Mouse (Mus musculus) midbrain, embryonic 14.5 days (tissue): Measurements from ENCODE around the gene Ppip5k2. TPM values are rescaled to one million over a fixed set of nuclear protein-coding genes. Genes with fewer than 3 reads are reported as not detected.

Source experiments
- ATAC-seq: fragments of 200-750 bp; cut with Nextera tagmentation; 2 replicates; pipeline ENCODE4 v1.8.0; 2017; ENCODE audit warnings: moderate number of reproducible peaks, moderate library complexity; ENCODE audit not compliant: low FRiP score, low TSS enrichment
- DNase-seq: peaks from one replicate; pipeline ENCODE4 v3.0.0-alpha.2; 2015
- H3K27ac ChIP-seq: fragments of 300-500 bp; sonication (generic); replicated peaks from 2 replicates; pipeline ENCODE4 v1.5.1; 2014; ENCODE audit warnings: mild to moderate bottlenecking, low read depth, low read length, moderate library complexity
- H3K27me3 ChIP-seq: fragments of 300-500 bp; sonication (generic); 2 replicates; pipeline ENCODE4 v1.6.1; 2014; ENCODE audit warnings: low read length, control low read depth, mixed read lengths; ENCODE audit not compliant: control insufficient read depth, insufficient read depth
- H3K36me3 ChIP-seq: fragments of 300-500 bp; sonication (generic); 2 replicates; pipeline ENCODE4 v1.6.1; 2014; ENCODE audit warnings: low read length, control low read depth; ENCODE audit not compliant: control insufficient read depth, insufficient read depth
- H3K4me1 ChIP-seq: fragments of 300-500 bp; sonication (generic); 2 replicates; pipeline ENCODE4 v1.6.1; 2014; ENCODE audit warnings: mild to moderate bottlenecking, antibody characterized with exemption, low read length, control low read depth; ENCODE audit not compliant: control insufficient read depth, insufficient read depth
- H3K4me2 ChIP-seq: fragments of 300-500 bp; sonication (generic); 2 replicates; pipeline ENCODE4 v1.6.1; 2014; ENCODE audit warnings: mild to moderate bottlenecking, low read length, moderate library complexity
- H3K4me3 ChIP-seq: fragments of 300-500 bp; sonication (generic); replicated peaks from 2 replicates; pipeline ENCODE4 v1.5.1; 2014; ENCODE audit warnings: low read depth, low read length
- H3K9ac ChIP-seq: fragments of 300-500 bp; sonication (generic); replicated peaks from 2 replicates; pipeline ENCODE4 v1.6.1; 2014; ENCODE audit warnings: mild to moderate bottlenecking, low read length, moderate library complexity
- H3K9me3 ChIP-seq: fragments of 300-500 bp; sonication (generic); 2 replicates; pipeline ENCODE4 v1.6.1; 2016; ENCODE audit warnings: low read length, control low read depth, mixed read lengths; ENCODE audit not compliant: control insufficient read depth
- WGBS: fragments of 180-500 bp; shearing (Covaris S2); extraction: QIAGEN DNeasy Blood & Tissue Kit; methylation state at CpG from one replicate; pipeline ENCODE4 v1.1.7; 2014; 5-methylcytosine and 5-hydroxymethylcytosine counted together
- polyA plus RNA-seq: library from polyadenylated mRNA; unstranded; fragments of >200 nt; fragmentation: Nextera tagmentation; extraction: Ambion mirVana; gene quantifications from 2 replicates; pipeline ENCODE4 v1.2.1, GENCODE M21; 2014

Gene Ppip5k2
- polyA plus RNA-seq, 1 experiment from 2014 or later: 83.0 TPM

DNA sequence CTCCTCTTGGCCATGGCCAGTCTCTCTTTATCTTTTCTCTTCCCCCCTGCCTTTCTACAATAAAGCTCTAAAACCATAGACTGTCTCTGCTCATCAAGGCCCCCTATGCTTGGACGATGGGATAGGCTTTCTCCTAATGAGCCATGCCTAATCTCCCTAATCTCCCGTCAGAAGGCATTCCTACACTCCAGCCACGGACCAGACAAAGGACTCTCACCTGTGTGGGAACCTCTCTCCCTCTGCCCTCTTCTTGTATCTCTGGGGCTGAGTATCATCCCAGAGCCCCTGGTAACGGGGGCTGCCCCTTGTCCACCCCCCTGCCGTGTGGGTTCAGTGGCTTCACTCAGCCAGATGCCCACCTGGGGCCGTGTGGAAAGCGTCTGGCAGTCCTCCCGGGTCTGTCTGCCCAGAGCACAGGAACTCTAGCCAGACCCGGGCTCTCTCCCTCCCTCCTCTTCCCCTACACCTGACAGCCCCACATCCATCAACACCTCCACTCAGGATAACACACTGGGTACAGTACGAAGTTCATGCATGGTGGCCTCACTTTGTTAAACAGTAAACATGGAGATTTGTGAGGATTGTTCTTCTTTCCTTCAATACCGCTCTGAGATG, 71.1 kb downstream of the Ppip5k2 start:
- WGBS: 14% methylated on average over 11 of the region's 11 CpGs
- Histone ChIP-seq H3K4me2 (no peak overlapping the region), H3K27ac (no peak overlapping the region), H3K27me3 (no peaks in the 10 kb centered on the region), H3K4me1 (no peaks in the 10 kb centered on the region), H3K36me3 (no peaks in the 10 kb centered on the region), H3K4me3 (no peak overlapping the region), H3K9me3 (no peaks in the 10 kb centered on the region), H3K9ac (no peak overlapping the region)
- no peak for DNase-seq
- ATAC-seq: peak; percentile 53; the same call in 1 of the 2 replicates

DNA sequence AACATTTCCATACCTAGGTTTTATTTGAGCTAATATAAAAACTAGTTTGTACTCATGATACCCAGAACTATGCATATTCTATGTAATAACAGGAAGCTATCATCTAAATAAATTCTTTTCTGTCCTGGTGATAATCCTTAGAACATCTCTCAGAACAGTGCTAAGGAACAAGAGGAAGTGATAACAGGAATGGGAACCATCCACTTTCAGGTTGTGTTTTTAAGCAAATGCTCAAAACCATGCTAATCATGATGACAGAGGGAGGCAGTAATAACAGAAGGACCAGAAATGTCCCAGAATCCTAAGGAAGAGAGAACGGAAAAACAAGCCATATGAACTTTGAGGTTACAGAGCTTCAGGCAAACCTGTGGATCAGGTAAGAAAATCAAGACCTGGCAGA, 72.9 kb downstream of the Ppip5k2 start:
- ATAC-seq: no peak
- no peaks in the 10 kb centered on the region for H3K27me3 ChIP-seq
- no peak overlapping the region for H3K4me3 ChIP-seq
- H3K4me1 ChIP-seq: no peaks in the 10 kb centered on the region
- H3K9ac ChIP-seq: no peak overlapping the region
- DNase-seq: no peak
- 86% methylated on average over 1 of the region's 1 CpGs for WGBS
- H3K4me2 ChIP-seq: no peak overlapping the region
- H3K9me3 ChIP-seq: no peaks in the 10 kb centered on the region
- no peak overlapping the region for H3K27ac ChIP-seq
- H3K36me3 ChIP-seq: no peaks in the 10 kb centered on the region

DNA sequence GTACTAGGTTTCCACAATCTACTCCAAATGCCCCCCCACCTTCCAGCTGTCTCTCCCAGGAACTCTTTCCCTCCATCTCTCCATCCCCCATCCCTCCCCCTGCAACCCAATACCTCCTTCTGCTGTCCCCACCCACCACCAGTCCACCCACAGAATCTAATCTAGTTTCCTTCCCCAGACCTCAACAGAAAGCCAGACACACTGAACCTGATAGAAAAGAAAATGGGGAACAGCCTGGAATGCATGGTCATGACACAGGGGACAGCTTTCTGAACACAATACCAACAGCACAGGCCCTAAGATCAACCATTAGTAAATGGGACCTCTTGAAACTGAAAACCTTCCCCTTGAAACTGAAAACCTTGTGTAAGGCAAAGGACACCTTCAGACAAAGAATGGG, 76.4 kb downstream of the Ppip5k2 start:
- H3K27ac ChIP-seq: no peak overlapping the region
- no peak for ATAC-seq
- no peak overlapping the region for H3K4me3 ChIP-seq
- no peak for DNase-seq
- no peak overlapping the region for H3K4me2 ChIP-seq
- no peaks in the 10 kb centered on the region for H3K9me3 ChIP-seq
- H3K4me1 ChIP-seq: no peaks in the 10 kb centered on the region
- H3K27me3 ChIP-seq: no peaks in the 10 kb centered on the region
- no peak overlapping the region for H3K9ac ChIP-seq
- H3K36me3 ChIP-seq: no peaks in the 10 kb centered on the region

DNA sequence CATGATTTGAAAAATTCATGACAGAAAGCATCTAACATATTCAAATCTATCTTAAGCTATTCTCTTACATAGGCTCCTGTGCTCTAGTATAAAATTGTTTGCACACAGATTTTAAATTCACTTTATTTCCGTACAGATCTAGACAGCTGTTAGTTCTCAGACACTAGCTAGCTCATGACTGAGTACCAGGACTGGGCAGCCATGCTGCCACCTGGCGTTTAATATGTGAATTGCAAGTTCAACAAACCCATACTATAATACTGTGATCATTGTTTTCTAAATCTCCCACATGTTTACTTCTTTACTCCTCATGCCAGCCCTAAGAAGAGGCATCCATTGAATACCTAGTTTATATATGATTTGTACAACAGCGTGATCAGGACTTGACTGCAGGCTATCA, 81.5 kb downstream of the Ppip5k2 start:
- peak; percentile 71 for DNase-seq
- no peak overlapping the region for H3K4me3 ChIP-seq
- H3K9ac ChIP-seq: no peak overlapping the region
- no peaks in the 10 kb centered on the region for H3K9me3 ChIP-seq
- no peak for ATAC-seq
- H3K36me3 ChIP-seq: no peaks in the 10 kb centered on the region
- no peaks in the 10 kb centered on the region for H3K27me3 ChIP-seq
- no peak overlapping the region for H3K4me2 ChIP-seq
- H3K27ac ChIP-seq: no peak overlapping the region
- WGBS: 14% methylated on average over 3 of the region's 3 CpGs
- H3K4me1 ChIP-seq: no peaks in the 10 kb centered on the region

DNA sequence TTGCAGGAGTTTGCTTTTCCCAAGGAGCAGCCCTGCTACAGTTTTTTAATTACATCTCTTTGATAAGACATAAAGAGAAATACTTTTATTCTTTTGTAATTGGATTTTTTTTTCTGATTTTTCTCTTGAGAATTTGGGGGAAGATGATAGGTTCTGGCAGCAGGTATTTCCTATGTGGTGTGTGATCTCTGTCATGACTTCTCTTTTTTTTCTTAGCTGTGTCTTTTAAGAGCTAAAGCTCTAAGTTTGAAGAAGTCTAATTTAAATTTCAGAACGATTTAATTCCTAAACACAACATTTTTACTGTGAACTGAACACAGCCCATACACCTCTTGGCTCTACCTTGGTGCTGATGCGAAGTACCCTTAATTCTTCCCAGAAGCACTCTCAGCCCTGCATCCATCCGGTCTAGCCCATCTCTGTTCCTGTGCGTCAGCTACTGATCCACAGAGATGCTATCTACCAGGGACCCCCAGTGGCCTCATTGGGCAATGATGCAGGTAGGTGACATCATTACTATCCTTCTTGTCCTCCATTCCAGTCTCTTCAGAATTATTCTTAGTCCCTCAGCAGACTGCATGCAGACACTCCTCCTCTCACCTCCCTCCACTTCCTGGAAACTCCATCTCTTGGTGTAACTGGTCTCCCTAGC, 93.6 kb downstream of the Ppip5k2 start:
- H3K4me3 ChIP-seq: no peak overlapping the region
- ATAC-seq (no peak), DNase-seq (no peak)
- no peak overlapping the region for H3K9ac ChIP-seq
- no peaks in the 10 kb centered on the region for H3K4me1 ChIP-seq
- no peak overlapping the region for H3K4me2 ChIP-seq
- no peaks in the 10 kb centered on the region for H3K36me3 ChIP-seq
- 78% methylated on average over 4 of the region's 4 CpGs for WGBS
- H3K27me3 ChIP-seq: no peaks in the 10 kb centered on the region
- no peak overlapping the region for H3K27ac ChIP-seq
- no peaks in the 10 kb centered on the region for H3K9me3 ChIP-seq

DNA sequence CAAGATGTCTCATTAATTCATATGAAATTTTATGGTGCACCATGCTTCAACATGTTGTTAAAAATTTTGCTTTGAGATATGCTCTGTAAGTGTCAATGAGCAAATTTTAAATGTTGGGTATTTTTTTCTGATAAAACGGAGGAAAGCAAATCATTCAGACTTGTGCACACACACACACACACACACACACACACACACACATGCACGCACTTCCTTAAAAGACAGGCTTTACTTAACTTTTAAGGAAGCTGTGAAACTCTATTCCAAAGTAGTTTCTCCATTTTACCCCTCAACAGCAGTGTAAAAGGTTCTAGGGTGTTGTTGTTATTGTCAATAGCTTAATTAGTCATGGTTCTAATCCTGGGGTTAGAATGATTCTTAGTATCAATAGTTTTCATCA, 94.1 kb downstream of the Ppip5k2 start:
- Histone ChIP-seq H3K9ac (no peak overlapping the region), H3K4me1 (no peaks in the 10 kb centered on the region), H3K4me2 (no peak overlapping the region), H3K27ac (no peak overlapping the region), H3K9me3 (no peaks in the 10 kb centered on the region), H3K4me3 (no peak overlapping the region), H3K27me3 (no peaks in the 10 kb centered on the region), H3K36me3 (no peaks in the 10 kb centered on the region)
- DNase-seq (no peak), ATAC-seq (no peak)
- 32% methylated on average over 2 of the region's 2 CpGs for WGBS

DNA sequence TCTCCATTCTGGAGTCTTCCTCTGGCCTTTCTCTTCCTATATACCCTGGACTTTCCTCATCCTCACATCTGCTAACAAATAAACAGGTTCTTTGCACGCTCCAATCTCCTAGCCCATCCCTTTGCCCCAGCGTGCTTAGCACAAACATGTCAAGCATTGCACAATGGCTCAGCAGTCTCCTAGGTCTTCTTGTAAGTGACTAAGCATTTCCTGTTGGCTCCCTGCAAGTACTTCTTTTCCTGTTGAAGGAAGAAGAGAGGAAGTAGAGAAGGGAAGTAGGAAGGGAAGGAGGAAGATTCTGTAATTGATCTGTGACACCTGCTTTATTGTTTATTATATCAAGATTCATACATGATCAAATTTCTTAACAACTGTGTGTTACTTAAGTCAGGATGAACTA, 97.4 kb downstream of the Ppip5k2 start:
- DNase-seq (no peak), ATAC-seq (no peak)
- no peak overlapping the region for H3K4me2 ChIP-seq
- no peaks in the 10 kb centered on the region for H3K4me1 ChIP-seq
- no peaks in the 10 kb centered on the region for H3K27me3 ChIP-seq
- no peak overlapping the region for H3K4me3 ChIP-seq
- no peaks in the 10 kb centered on the region for H3K36me3 ChIP-seq
- 85% methylated on average over 2 of the region's 2 CpGs for WGBS
- H3K9me3 ChIP-seq: no peaks in the 10 kb centered on the region
- no peak overlapping the region for H3K9ac ChIP-seq
- H3K27ac ChIP-seq: no peak overlapping the region

DNA sequence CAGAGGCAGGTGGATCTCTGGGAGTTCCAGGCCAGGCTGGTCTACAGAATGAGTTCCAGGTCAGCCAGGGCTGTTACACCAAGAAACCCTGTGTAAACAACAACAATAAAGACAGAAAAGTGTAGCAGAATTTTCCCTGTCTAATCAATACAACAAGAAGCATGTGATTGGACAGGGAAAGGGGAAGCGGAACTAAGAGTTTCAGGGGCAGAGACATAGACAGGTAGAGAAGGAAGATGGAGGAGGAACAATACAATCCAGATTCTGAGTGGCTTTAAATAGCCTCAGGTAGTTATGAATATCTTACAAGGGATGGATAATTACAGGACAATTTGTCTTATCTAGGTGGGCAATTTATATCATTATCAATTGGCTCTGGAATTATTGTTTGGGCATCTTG, 102.9 kb downstream of the Ppip5k2 start:
- H3K9ac ChIP-seq: no peak overlapping the region
- no peaks in the 10 kb centered on the region for H3K4me1 ChIP-seq
- WGBS: 100% methylated on average over 1 of the region's 1 CpGs
- no peaks in the 10 kb centered on the region for H3K36me3 ChIP-seq
- H3K4me3 ChIP-seq: no peak overlapping the region
- no peaks in the 10 kb centered on the region for H3K27me3 ChIP-seq
- H3K27ac ChIP-seq: no peak overlapping the region
- no peaks in the 10 kb centered on the region for H3K9me3 ChIP-seq
- DNase-seq: no peak
- ATAC-seq: no peak
- H3K4me2 ChIP-seq: no peak overlapping the region

DNA sequence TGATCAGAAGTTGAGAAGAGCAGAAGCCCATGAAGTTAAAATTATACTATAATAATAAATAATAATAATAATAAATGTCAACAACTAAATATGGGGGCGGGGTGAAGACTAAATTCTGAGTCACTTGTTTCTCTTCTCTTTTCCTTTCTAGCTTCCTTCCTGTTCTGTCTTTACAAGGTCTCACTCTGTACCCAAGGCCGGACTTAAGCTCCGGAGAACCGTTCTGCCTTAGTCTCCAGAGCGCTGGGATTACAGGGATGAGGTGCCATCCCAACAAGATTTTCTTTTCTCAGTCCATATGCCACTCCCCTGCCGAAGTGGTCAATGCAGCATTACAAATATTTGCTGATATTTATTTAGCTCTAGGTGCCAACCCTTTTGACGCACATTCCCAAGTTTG, 107.9 kb downstream of the Ppip5k2 start:
- H3K9ac ChIP-seq: peak overlapping the region; percentile 95
- peak overlapping the region; percentile 99 for H3K4me3 ChIP-seq
- 14% methylated on average over 7 of the region's 7 CpGs for whole genome bisulfite sequencing
- H3K4me1 ChIP-seq: peaks cover 28% of the 10 kb centered on the region
- DNase-seq (no peak), ATAC-seq (no peak)
- H3K4me2 ChIP-seq: peak overlapping the region; percentile 66
- no peaks in the 10 kb centered on the region for H3K27me3 ChIP-seq
- no peaks in the 10 kb centered on the region for H3K36me3 ChIP-seq
- no peaks in the 10 kb centered on the region for H3K9me3 ChIP-seq
- H3K27ac ChIP-seq: peak overlapping the region; percentile 99
